Mouse (Mus musculus) WW6 (cell line): Measurements from ENCODE around the gene Mmrn2.
"Not testable (repeated sequence)": the region's sequence is repeated elsewhere in the genome, so short reads cannot be mapped to it uniquely, and the experiment has no call there.

Experiments used
- DNase-seq: peaks from one replicate; pipeline ENCODE4 v3.0.0-alpha.2; 2013; ENCODE audit warnings: low read depth, low spot score

The Mmrn2 gene

DNA sequence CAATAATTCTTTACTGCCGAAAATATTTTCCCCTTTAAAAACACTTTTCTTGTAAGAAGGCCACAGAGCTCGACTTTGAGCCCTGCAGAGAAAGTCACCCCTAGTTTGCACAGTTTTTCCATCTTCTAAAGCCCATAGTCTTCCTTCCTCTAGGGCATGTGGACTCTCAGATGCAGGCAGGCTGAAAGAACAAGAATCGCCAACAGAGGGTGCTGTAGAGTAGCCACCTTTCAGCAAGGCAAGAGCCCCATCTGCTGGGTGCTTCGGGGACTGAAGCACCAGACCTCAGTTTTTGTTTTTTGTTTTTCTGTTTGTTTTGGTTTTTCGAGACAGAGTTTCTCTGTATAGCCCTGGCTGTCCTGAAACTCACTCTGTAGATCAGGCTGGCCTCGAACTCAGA is 25.9 kb downstream of the Mmrn2 start:
- peak; percentile 65 for DNase-seq

GRCm38 (mm10) chr14:34402871-34403270 is 27.6 kb downstream of the Mmrn2 start:
- no peak for DNase-seq

GRCm38 (mm10) chr14:34403424-34403823 is 28.2 kb downstream of the Mmrn2 start:
- no peak for DNase-seq

GRCm38 (mm10) chr14:34410716-34411115 is 35.5 kb downstream of the Mmrn2 start:
- DNase-seq = no peak

- DNase-seq = no peak
These were observed 37.1 kb downstream of the Mmrn2 start for GRCm38 (mm10) chr14:34412164-34412896.

DNA sequence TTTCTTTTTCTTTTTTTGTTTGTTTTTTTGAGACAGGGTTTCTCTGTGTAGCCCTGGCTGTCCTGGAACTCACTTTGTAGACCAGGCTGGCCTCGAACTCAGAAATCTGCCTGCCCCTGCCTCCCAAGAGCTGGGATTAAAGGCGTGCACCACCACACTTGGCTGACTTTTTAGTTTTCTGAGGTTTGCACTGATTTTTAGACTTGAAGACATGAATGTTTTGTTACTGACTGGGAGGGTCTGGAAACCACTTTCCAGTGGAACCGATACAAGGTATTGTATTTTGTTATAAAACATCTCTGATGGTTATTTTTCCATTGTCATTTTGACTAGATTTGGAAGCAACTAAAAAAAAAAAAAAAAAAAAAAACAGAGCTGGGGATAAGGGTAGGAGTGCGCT is 41.7 kb downstream of the Mmrn2 start:
- DNase-seq = not testable (repeated sequence)

- DNase-seq = no peak
These were observed 42.2 kb downstream of the Mmrn2 start for GRCm38 (mm10) chr14:34417501-34417900.

- no peak for DNase-seq
These were observed 45.8 kb downstream of the Mmrn2 start for GRCm38 (mm10) chr14:34421078-34421477.

- DNase-seq = no peak
These were observed 53.0 kb downstream of the Mmrn2 start for GRCm38 (mm10) chr14:34428274-34428673.

- DNase-seq = no peak
These were observed 53.8 kb downstream of the Mmrn2 start for GRCm38 (mm10) chr14:34429069-34429468.

DNA sequence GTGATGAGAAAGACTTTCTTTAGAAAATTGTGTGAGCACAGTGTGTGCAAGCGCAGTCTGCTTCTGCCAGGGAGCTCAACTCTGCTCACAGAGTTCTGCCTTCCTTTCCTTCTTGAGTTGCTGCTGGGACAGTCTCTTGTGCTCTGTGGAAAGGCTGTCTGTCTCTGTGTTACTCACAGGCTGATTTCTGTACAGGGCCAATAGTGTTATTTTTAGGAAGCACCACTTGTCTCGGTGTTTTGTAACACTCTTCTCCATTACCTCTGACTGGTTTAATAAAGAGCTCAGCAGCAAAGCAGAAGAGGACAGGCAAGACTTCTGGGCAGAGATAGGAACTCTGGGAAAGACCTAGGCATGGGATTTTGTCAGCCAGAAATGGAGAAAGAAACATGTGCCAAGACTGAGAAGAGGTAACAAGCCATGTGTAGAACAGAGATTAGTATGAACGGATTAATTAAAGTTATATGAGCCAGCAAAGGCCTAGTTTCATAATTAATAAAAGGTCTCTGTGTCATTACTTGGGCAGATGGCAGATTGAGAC is 65.3 kb downstream of the Mmrn2 start:
- no peak for DNase-seq

GRCm38 (mm10) chr14:34442531-34442930 is 67.3 kb downstream of the Mmrn2 start:
- DNase-seq = no peak

- no peak for DNase-seq
These were observed 69.1 kb downstream of the Mmrn2 start for GRCm38 (mm10) chr14:34444368-34444767.

DNA sequence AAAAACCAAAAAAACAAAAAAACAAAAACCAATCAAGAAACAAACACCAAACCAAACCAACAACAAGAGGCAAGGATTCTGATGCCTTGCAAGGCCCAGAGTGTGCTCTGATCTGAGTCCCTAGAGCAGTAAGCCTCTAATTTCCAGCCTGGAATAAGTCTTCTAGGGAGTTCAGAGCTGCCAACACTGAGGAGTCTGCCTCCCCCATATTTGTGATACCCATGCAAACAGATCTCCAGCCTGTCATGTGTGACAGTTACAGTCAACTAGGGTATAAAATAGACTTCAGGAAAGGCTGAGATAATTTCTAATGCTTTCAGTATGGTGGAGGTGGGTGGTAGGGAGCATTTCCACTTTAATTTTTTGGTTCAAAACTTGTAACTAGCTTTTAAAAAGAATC is 69.7 kb downstream of the Mmrn2 start:
- no peak for DNase-seq

GRCm38 (mm10) chr14:34445348-34445747 is 70.1 kb downstream of the Mmrn2 start:
- DNase-seq = no peak

GRCm38 (mm10) chr14:34446624-34447023 is 71.4 kb downstream of the Mmrn2 start:
- no peak for DNase-seq

- DNase-seq = no peak
These were observed 72.4 kb downstream of the Mmrn2 start for GRCm38 (mm10) chr14:34447659-34448058.

DNA sequence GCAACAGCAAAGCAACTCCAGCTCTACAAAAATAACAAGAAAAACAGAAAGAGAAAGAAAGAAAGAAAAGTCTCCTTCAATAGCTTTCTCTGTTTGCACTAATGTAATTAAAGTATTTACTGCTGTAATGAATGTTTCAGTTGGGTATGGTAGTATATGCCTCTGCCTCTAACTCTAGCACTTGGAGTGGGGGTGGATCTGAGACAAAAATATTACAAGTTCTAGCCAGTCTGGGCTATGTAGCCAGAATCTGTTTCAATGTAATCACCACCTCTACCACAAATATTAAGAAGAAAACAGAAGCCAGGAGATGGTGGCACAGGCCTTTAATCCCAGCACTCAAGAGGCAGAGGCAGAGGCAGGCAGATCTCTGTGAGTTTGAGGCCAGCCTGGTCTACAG is 73.1 kb downstream of the Mmrn2 start:
- DNase-seq = no peak

DNA sequence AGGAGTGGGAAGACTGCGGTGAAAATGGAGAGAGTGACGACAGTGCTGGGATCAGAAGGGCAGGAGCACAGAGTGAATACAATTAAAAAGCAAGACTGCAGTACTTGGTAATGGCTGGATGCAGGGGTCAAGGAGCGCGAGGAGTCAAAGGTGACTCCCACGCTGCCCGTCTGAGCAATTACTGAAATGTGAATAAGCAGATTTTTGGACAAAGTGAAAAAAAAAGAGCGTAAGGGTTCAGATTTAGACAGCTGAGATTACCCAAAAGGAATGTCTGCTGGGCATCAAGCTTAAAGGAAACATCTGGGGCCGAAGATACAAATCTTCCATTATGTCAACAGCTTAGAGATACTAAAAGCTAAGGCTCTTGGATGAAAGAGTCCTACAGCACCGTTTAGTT is 74.5 kb downstream of the Mmrn2 start:
- no peak for DNase-seq

- DNase-seq = no peak
These were observed 75.2 kb downstream of the Mmrn2 start for GRCm38 (mm10) chr14:34450451-34450850.

DNA sequence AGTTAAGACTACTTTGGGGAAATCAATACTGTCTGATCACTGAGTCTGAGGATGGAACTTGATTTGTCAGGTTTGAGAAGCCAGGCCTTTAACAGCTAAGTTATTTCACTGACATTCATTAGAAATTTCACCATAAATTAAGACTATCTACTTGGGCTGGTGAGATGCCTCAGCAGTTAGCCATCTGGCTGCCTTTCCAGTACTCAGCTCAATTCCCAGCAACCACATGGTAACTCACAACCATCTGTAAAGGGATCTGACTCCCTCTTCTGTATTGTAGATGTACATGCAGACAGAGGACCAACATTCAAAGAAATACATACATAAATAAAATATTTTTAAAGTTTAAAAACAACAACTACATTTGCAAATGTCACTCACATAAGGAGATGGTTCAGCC is 76.6 kb downstream of the Mmrn2 start:
- DNase-seq = no peak

GRCm38 (mm10) chr14:34453648-34454047 is 78.4 kb downstream of the Mmrn2 start:
- DNase-seq = no peak
